In the genomic region with DNA sequence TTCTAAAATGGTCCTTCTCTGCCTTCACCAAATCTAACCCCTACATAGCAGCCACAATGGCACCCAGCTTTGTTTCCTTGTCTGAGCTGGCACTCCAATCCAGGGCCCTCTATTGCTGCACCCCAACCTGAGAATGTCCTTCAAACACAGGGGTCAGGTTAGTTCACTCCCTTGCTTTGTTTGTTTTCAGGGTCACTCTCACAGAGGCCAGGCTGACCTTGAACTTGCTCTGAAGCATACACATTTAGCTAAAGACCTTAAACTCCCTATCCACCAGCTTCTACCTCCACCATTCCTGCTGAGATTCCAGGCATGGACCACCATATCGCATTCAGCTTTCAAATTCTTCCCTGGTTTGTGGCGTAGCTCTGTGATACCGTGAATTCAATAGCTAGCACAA, we compare ENCODE assay signal across 26 mouse cellular contexts. TPM values are rescaled to one million over a fixed set of nuclear protein-coding genes. Genes with fewer than 3 reads are reported as not detected.
DNase-seq lines count a peak whose midpoint lies in the region; ATAC-seq and TF ChIP-seq lines count a peak whose summit lies in the region.
"Had no signal": no experiment of that assay in that cellular context is flagged by ENCODE, and none has a peak within 500 bp of the region (broad histone marks: within the 10 kb centered on the region; RNA-seq: fewer than 3 reads in every experiment).

No protein-coding gene starts in this region.

- H3K9me3 ChIP-seq in intestine, embryonic 16.5 days (ENCODE audit: control insufficient read depth, low read length) = no peaks in the 10 kb centered on the region
- no peaks in the 10 kb centered on the region for H3K9me3 ChIP-seq in intestine, postnatal 0 days (ENCODE audit: control insufficient read depth)
- H3K9me3 ChIP-seq in midbrain, postnatal 0 days (ENCODE audit: low read length) = no peaks in the 10 kb centered on the region
- H3K9me3 ChIP-seq in midbrain, embryonic 15.5 days = no peaks in the 10 kb centered on the region
- H3K9me3 ChIP-seq: embryonic facial prominence, embryonic 12.5 days; forebrain, embryonic 13.5 days; liver, embryonic 15.5 days had no signal

- peaks cover 28% of the 10 kb centered on the region for H3K4me1 ChIP-seq in intestine, embryonic 16.5 days (ENCODE audit: control insufficient read depth, insufficient read depth, low read length)
- H3K4me1 ChIP-seq in intestine, postnatal 0 days (replicated peaks; ENCODE audit: control insufficient read depth, insufficient read depth, low read length) = no peaks in the 10 kb centered on the region
- H3K4me1 ChIP-seq in liver, adult 2 months (ENCODE audit: control insufficient read depth, insufficient read depth, low read length) = peaks cover 8% of the 10 kb centered on the region; the same call in 1 of the 2 replicates
- H3K4me1 ChIP-seq in midbrain, postnatal 0 days (ENCODE audit: insufficient read depth, low read length) = peaks cover 10% of the 10 kb centered on the region; the same call in 1 of the 2 replicates
- peaks cover 35% of the 10 kb centered on the region for H3K4me1 ChIP-seq in midbrain, embryonic 15.5 days

- no peaks in the 10 kb centered on the region for H3K36me3 ChIP-seq in intestine, embryonic 16.5 days (ENCODE audit: control insufficient read depth, insufficient read depth, low read length)
- peaks cover 6% of the 10 kb centered on the region; the same call in 1 of the 2 replicates for H3K36me3 ChIP-seq in intestine, postnatal 0 days (ENCODE audit: control insufficient read depth, insufficient read depth)
- H3K36me3 ChIP-seq in liver, adult 2 months (ENCODE audit: control insufficient read depth, insufficient read depth, low read length) = no peaks in the 10 kb centered on the region
- H3K36me3 ChIP-seq in midbrain, postnatal 0 days (ENCODE audit: insufficient read depth, low read length) = peaks cover 1% of the 10 kb centered on the region; the same call in 1 of the 2 replicates
- no peaks in the 10 kb centered on the region for H3K36me3 ChIP-seq in midbrain, embryonic 15.5 days (replicated peaks)

- H3K27me3 ChIP-seq in intestine, embryonic 16.5 days (replicated peaks; ENCODE audit: control insufficient read depth, insufficient read depth, low read length) = no peaks in the 10 kb centered on the region
- no peaks in the 10 kb centered on the region for H3K27me3 ChIP-seq in intestine, postnatal 0 days (replicated peaks; ENCODE audit: control insufficient read depth, insufficient read depth, low read length)
- no peaks in the 10 kb centered on the region for H3K27me3 ChIP-seq in liver, adult 2 months (ENCODE audit: control insufficient read depth, insufficient read depth, low read length)
- no peaks in the 10 kb centered on the region for H3K27me3 ChIP-seq in midbrain, postnatal 0 days (ENCODE audit: insufficient read depth, low read length)
- H3K27me3 ChIP-seq in midbrain, embryonic 15.5 days (replicated peaks) = no peaks in the 10 kb centered on the region
- H3K27me3 ChIP-seq: CH12.LX; embryonic facial prominence, embryonic 12.5 days; forebrain, embryonic 13.5 days; liver, embryonic 15.5 days; Patski had no signal

- no peak for TF ChIP-seq POLR2A in liver, adult 2 months (IDR thresholded peaks at IDR 0.05; ENCODE audit: extremely low read depth, insufficient read depth, low read length)

- WGBS in intestine, embryonic 16.5 days = 79% methylated on average over 3 of the region's 3 CpGs
- 95% methylated on average over 3 of the region's 3 CpGs for WGBS in intestine, postnatal 0 days
- 70% methylated on average over 3 of the region's 3 CpGs for WGBS in liver, adult 2 months
- 91% methylated on average over 3 of the region's 3 CpGs for WGBS in midbrain, postnatal 0 days
- 93% methylated on average over 3 of the region's 3 CpGs for WGBS in midbrain, embryonic 15.5 days

- H3K9ac ChIP-seq in intestine, embryonic 16.5 days (ENCODE audit: low read depth, low read length) = 0 out of 2 replicates have a peak overlapping the region, but pooled peaks have one; percentile 6
- no peak overlapping the region for H3K9ac ChIP-seq in intestine, postnatal 0 days (ENCODE audit: low read depth, low read length)
- no peak overlapping the region for H3K9ac ChIP-seq in liver, adult 2 months (ENCODE audit: low read depth, low read length)
- peak overlapping the region; percentile 29; the same call in 1 of the 2 replicates for H3K9ac ChIP-seq in midbrain, postnatal 0 days (replicated peaks; ENCODE audit: low read length, poor library complexity, severe bottlenecking)
- H3K9ac ChIP-seq in midbrain, embryonic 15.5 days = no peak overlapping the region
- H3K9ac ChIP-seq: embryonic facial prominence, embryonic 12.5 days; forebrain, embryonic 13.5 days had no signal

- H3K79me2 ChIP-seq in liver, adult 2 months (ENCODE audit: control insufficient read depth, insufficient read depth, low read length) = no peaks in the 10 kb centered on the region

- no peak for TF ChIP-seq CTCF in intestine, postnatal 0 days (IDR thresholded peaks at IDR 0.05; ENCODE audit: low read depth)
- TF ChIP-seq CTCF in liver, adult 2 months (IDR thresholded peaks at IDR 0.05; ENCODE audit: low read depth, low read length) = no peak
- no peak for TF ChIP-seq CTCF in midbrain, postnatal 0 days (IDR thresholded peaks at IDR 0.05)

- H3K4me2 ChIP-seq in intestine, embryonic 16.5 days (ENCODE audit: low read depth, low read length) = no peak overlapping the region
- H3K4me2 ChIP-seq in intestine, postnatal 0 days (replicated peaks; ENCODE audit: low read depth) = no peak overlapping the region
- H3K4me2 ChIP-seq in midbrain, postnatal 0 days (ENCODE audit: low read depth, low read length, poor library complexity, severe bottlenecking) = no peak overlapping the region
- no peak overlapping the region for H3K4me2 ChIP-seq in midbrain, embryonic 15.5 days
- H3K4me2 ChIP-seq: embryonic facial prominence, embryonic 12.5 days; forebrain, embryonic 13.5 days had no signal

- no peak for ATAC-seq in intestine, embryonic 16.5 days
- no peak for ATAC-seq in intestine, postnatal 0 days
- ATAC-seq in midbrain, postnatal 0 days (ENCODE audit: low FRiP score) = no peak
- no peak for ATAC-seq in midbrain, embryonic 15.5 days (replicated peaks)
- ATAC-seq: activated CD4-positive, CD25-positive, alpha-beta regulatory T cell, adult 4 months; forebrain, embryonic 13.5 days; hindbrain, postnatal 0 days; Patski had no signal

- peak; percentile 78 for DNase-seq in liver, adult 2 months (ENCODE audit: extremely low read depth, low read depth, low spot score)
- DNase-seq in liver = no peak
- no peak for DNase-seq in midbrain, postnatal 0 days (ENCODE audit: low spot score)
- no peak for DNase-seq in layer of hippocampus, adult 9-11 months
- DNase-seq: adrenal gland, adult 8-10 months; B cell, adult 2 months; cerebellum, adult 11-12 months; cerebellum, postnatal 10 days; gastrocnemius, adult 2 months; kidney, adult 11 months; left cerebral cortex, postnatal 4 days; lung, postnatal 10 days; thymus, adult 2 months had no signal

- H3K4me3 ChIP-seq in intestine, embryonic 16.5 days (ENCODE audit: low read length) = no peak overlapping the region
- no peak overlapping the region for H3K4me3 ChIP-seq in intestine, postnatal 0 days (ENCODE audit: low read depth, low read length)
- H3K4me3 ChIP-seq in liver, adult 2 months (ENCODE audit: insufficient read depth, low read depth, low read length) = no peak overlapping the region
- no peak overlapping the region for H3K4me3 ChIP-seq in midbrain, postnatal 0 days (ENCODE audit: low read depth, low read length)
- no peak overlapping the region for H3K4me3 ChIP-seq in midbrain, embryonic 15.5 days
- H3K4me3 ChIP-seq: embryonic facial prominence, embryonic 12.5 days; erythroblast, embryonic 14.5 days; forebrain, embryonic 13.5 days; gastrocnemius, adult 2 months; liver, embryonic 15.5 days had no signal

- no peak overlapping the region for H3K27ac ChIP-seq in intestine, embryonic 16.5 days (ENCODE audit: low read length)
- no peak overlapping the region for H3K27ac ChIP-seq in intestine, postnatal 0 days (ENCODE audit: low read depth, low read length)
- H3K27ac ChIP-seq in liver, adult 2 months (replicated peaks; ENCODE audit: insufficient read depth, low read depth, low read length) = peak overlapping the region; percentile 50
- H3K27ac ChIP-seq in midbrain, postnatal 0 days (ENCODE audit: low read depth, low read length) = no peak overlapping the region
- no peak overlapping the region for H3K27ac ChIP-seq in midbrain, embryonic 15.5 days
- H3K27ac ChIP-seq: embryonic facial prominence, embryonic 12.5 days; forebrain, embryonic 13.5 days; gastrocnemius, adult 2 months; hindbrain, postnatal 0 days had no signal

RNA-seq across cellular contexts. Expression of a gene that starts 2.0 kb away (rescaled TPM):
- 14.9 and 17.1 TPM in 2 replicates for polyA plus RNA-seq in intestine, embryonic 16.5 days (2015; fragmentation: Nextera tagmentation; extraction: Ambion mirVana)
- 5.7 and 5.8 TPM in 2 replicates for polyA plus RNA-seq in intestine, postnatal 0 days (2015; fragmentation: Nextera tagmentation; extraction: Ambion mirVana)
- total RNA-seq in liver, adult 2 months (2014; rRNA removed) = 4.1 and 5.2 TPM in 2 replicates
- 5.2 and 7.2 TPM in 2 replicates for polyA plus RNA-seq in liver, adult 2 months (2012; rRNA removed)
- 7.1 and 7.6 TPM in 2 replicates for total RNA-seq in midbrain, postnatal 0 days (2014; rRNA removed)
- polyA plus RNA-seq in midbrain, postnatal 0 days (2015; fragmentation: Nextera tagmentation; extraction: Ambion mirVana) = 4.5 and 5.7 TPM in 2 replicates
- 6.5 and 7.3 TPM in 2 replicates for polyA plus RNA-seq in midbrain, embryonic 15.5 days (2015; fragmentation: Nextera tagmentation; extraction: Ambion mirVana)

RNA-seq across cellular contexts. Expression of a gene that starts 2.0 kb away (rescaled TPM):
- 39.5 and 44.2 TPM in 2 replicates for polyA plus RNA-seq in intestine, embryonic 16.5 days (2015; fragmentation: Nextera tagmentation; extraction: Ambion mirVana)
- 14.1 and 16.1 TPM in 2 replicates for polyA plus RNA-seq in intestine, postnatal 0 days (2015; fragmentation: Nextera tagmentation; extraction: Ambion mirVana)
- total RNA-seq in liver, adult 2 months (2014; rRNA removed) = 44.8 and 50.7 TPM in 2 replicates
- 46.6 and 61.5 TPM in 2 replicates for polyA plus RNA-seq in liver, adult 2 months (2012; rRNA removed)
- total RNA-seq in midbrain, postnatal 0 days (2014; rRNA removed) = 12.6 and 24.0 TPM in 2 replicates
- 18.1 and 25.4 TPM in 2 replicates for polyA plus RNA-seq in midbrain, postnatal 0 days (2015; fragmentation: Nextera tagmentation; extraction: Ambion mirVana)
- polyA plus RNA-seq in midbrain, embryonic 15.5 days (2015; fragmentation: Nextera tagmentation; extraction: Ambion mirVana) = 7.4 and 7.6 TPM in 2 replicates

RNA-seq across cellular contexts. Expression of a gene that starts 8.9 kb away (rescaled TPM):
- 1,166 and 1,241 TPM in 2 replicates for polyA plus RNA-seq in intestine, embryonic 16.5 days (2015; fragmentation: Nextera tagmentation; extraction: Ambion mirVana)
- 762 and 768 TPM in 2 replicates for polyA plus RNA-seq in intestine, postnatal 0 days (2015; fragmentation: Nextera tagmentation; extraction: Ambion mirVana)
- total RNA-seq in liver, adult 2 months (2014; rRNA removed) = 318 and 352 TPM in 2 replicates
- polyA plus RNA-seq in liver, adult 2 months (2012; rRNA removed) = 88.5 and 110 TPM in 2 replicates
- total RNA-seq in midbrain, postnatal 0 days (2014; rRNA removed) = 753 and 863 TPM in 2 replicates
- 853 and 860 TPM in 2 replicates for polyA plus RNA-seq in midbrain, postnatal 0 days (2015; fragmentation: Nextera tagmentation; extraction: Ambion mirVana)
- polyA plus RNA-seq in midbrain, embryonic 15.5 days (2015; fragmentation: Nextera tagmentation; extraction: Ambion mirVana) = 695 and 703 TPM in 2 replicates

RNA-seq across cellular contexts. Expression of a gene that starts 9.1 kb away (rescaled TPM):
- 73.9 and 79.8 TPM in 2 replicates for polyA plus RNA-seq in intestine, embryonic 16.5 days (2015; fragmentation: Nextera tagmentation; extraction: Ambion mirVana)
- polyA plus RNA-seq in intestine, postnatal 0 days (2015; fragmentation: Nextera tagmentation; extraction: Ambion mirVana) = 30.8 and 30.9 TPM in 2 replicates
- 8.8 and 11.1 TPM in 2 replicates for total RNA-seq in liver, adult 2 months (2014; rRNA removed)
- polyA plus RNA-seq in liver, adult 2 months (2012; rRNA removed) = 69.0 and 73.5 TPM in 2 replicates
- total RNA-seq in midbrain, postnatal 0 days (2014; rRNA removed) = 80.5 and 89.5 TPM in 2 replicates
- 68.4 and 71.1 TPM in 2 replicates for polyA plus RNA-seq in midbrain, postnatal 0 days (2015; fragmentation: Nextera tagmentation; extraction: Ambion mirVana)
- 101 and 107 TPM in 2 replicates for polyA plus RNA-seq in midbrain, embryonic 15.5 days (2015; fragmentation: Nextera tagmentation; extraction: Ambion mirVana)

RNA-seq across cellular contexts. Expression of a gene that starts 13.7 kb away (rescaled TPM):
- 71.0 and 73.4 TPM in 2 replicates for polyA plus RNA-seq in intestine, embryonic 16.5 days (2015; fragmentation: Nextera tagmentation; extraction: Ambion mirVana)
- 33.9 and 35.4 TPM in 2 replicates for polyA plus RNA-seq in intestine, postnatal 0 days (2015; fragmentation: Nextera tagmentation; extraction: Ambion mirVana)
- 2.6 and 2.8 TPM in 2 replicates for total RNA-seq in liver, adult 2 months (2014; rRNA removed)
- polyA plus RNA-seq in liver, adult 2 months (2012; rRNA removed) = 5.2 and 5.3 TPM in 2 replicates
- total RNA-seq in midbrain, postnatal 0 days (2014; rRNA removed) = 71.3 and 78.4 TPM in 2 replicates
- 65.0 and 65.5 TPM in 2 replicates for polyA plus RNA-seq in midbrain, postnatal 0 days (2015; fragmentation: Nextera tagmentation; extraction: Ambion mirVana)
- 56.3 and 61.5 TPM in 2 replicates for polyA plus RNA-seq in midbrain, embryonic 15.5 days (2015; fragmentation: Nextera tagmentation; extraction: Ambion mirVana)
- total RNA-seq: megakaryocyte, adult 5-6 weeks; neutrophil, adult 5-6 weeks had no signal
- polyA plus RNA-seq: activated CD4-positive, CD25-positive, alpha-beta regulatory T cell, adult 4 months had no signal

Comparison
In these comparisons a context has a peak if more than half of its experiments do, and no peak if none do; other contexts are left out.
1. H3K9ac ChIP-seq: peak in intestine, embryonic 16.5 days (single experiment) and midbrain, postnatal 0 days (single experiment); none in intestine, postnatal 0 days (single experiment), liver, adult 2 months (single experiment) and midbrain, embryonic 15.5 days (single experiment).